Comparison of ENCODE assay signal across 17 mouse cellular contexts in genomic region chr14:25796619-25797018, GRCm38 (mm10). TPM values are rescaled to one million over a fixed set of nuclear protein-coding genes. Genes with fewer than 3 reads are reported as not detected.
A peak's percentile ranks its signal among the peaks of the same experiment; 100 is the strongest.
DNase-seq lines count a peak whose midpoint lies in the region; ATAC-seq lines count a peak whose summit lies in the region.
"Had no signal": no experiment of that assay in that cellular context is flagged by ENCODE, and none has a peak within 500 bp of the region (broad histone marks: within the 10 kb centered on the region; RNA-seq: fewer than 3 reads in every experiment).

No protein-coding gene starts in this region.

- no peak overlapping the region for H3K4me2 ChIP-seq in hindbrain, embryonic 11.5 days (replicated peaks; ENCODE audit: low read depth, low read length)
- H3K4me2 ChIP-seq: forebrain, embryonic 12.5 days; limb, embryonic 12.5 days had no signal

- H3K4me1 ChIP-seq in hindbrain, embryonic 10.5 days (replicated peaks): peaks cover 23% of the 10 kb centered on the region
- H3K4me1 ChIP-seq in hindbrain, embryonic 11.5 days (replicated peaks; ENCODE audit: control insufficient read depth, insufficient read depth, low read length): no peaks in the 10 kb centered on the region; the same call in 1 of the 2 replicates
- peaks cover 26% of the 10 kb centered on the region for H3K4me1 ChIP-seq in embryonic facial prominence, embryonic 10.5 days

- H3K27me3 ChIP-seq in hindbrain, embryonic 10.5 days (ENCODE audit: insufficient read depth, poor library complexity, severe bottlenecking): peaks cover 14% of the 10 kb centered on the region
- 0 out of 2 replicates have a peak, but pooled peaks cover 2% of the 10 kb centered on the region for H3K27me3 ChIP-seq in hindbrain, embryonic 11.5 days (ENCODE audit: control insufficient read depth, insufficient read depth, low read length)
- peaks cover 14% of the 10 kb centered on the region for H3K27me3 ChIP-seq in embryonic facial prominence, embryonic 10.5 days (replicated peaks; ENCODE audit: low read depth, poor library complexity, severe bottlenecking)

- WGBS in hindbrain, embryonic 10.5 days: 64% methylated on average over 7 of the region's 7 CpGs
- WGBS in hindbrain, embryonic 11.5 days: 59% methylated on average over 7 of the region's 7 CpGs
- 39% methylated on average over 7 of the region's 7 CpGs for WGBS in embryonic facial prominence, embryonic 10.5 days

- no peak overlapping the region for H3K9ac ChIP-seq in hindbrain, embryonic 11.5 days (ENCODE audit: low read depth, low read length)
- H3K9ac ChIP-seq: forebrain, embryonic 12.5 days; limb, embryonic 12.5 days had no signal

- peak overlapping the region; percentile 64; the same call in 1 of the 2 replicates for H3K27ac ChIP-seq in hindbrain, embryonic 10.5 days
- no peak overlapping the region for H3K27ac ChIP-seq in hindbrain, embryonic 11.5 days (ENCODE audit: low read depth, low read length)
- peak overlapping the region; percentile 82 for H3K27ac ChIP-seq in embryonic facial prominence, embryonic 10.5 days (replicated peaks)
- H3K27ac ChIP-seq: forebrain, embryonic 12.5 days; limb, embryonic 12.5 days had no signal

- no peak for DNase-seq in hindbrain, embryonic 10.5 days (ENCODE audit: low spot score)
- DNase-seq in hindbrain, embryonic 11.5 days (ENCODE audit: low spot score): no peak
- peak; percentile 64 for DNase-seq in 3T3-L1 (ENCODE audit: low read depth, low spot score)
- peak; percentile 36 for DNase-seq in embryonic facial prominence, embryonic 10.5 days (ENCODE audit: low spot score)
- peak; percentile 42 for DNase-seq in hindlimb bud, embryonic 11.5 days (ENCODE audit: extremely low spot score, low read depth, low spot score)
- no peak for DNase-seq in cerebellum, postnatal 14 days
- DNase-seq in frontal cortex, postnatal 36 days (ENCODE audit: low spot score in 2 of 2): no peak
- DNase-seq: B cell, adult 2 months; cerebellum, postnatal 25 days; heart, postnatal 10 days; kidney, adult 2 months; thymus, adult 18-20 months had no signal

- H3K4me3 ChIP-seq in hindbrain, embryonic 10.5 days: no peak overlapping the region
- H3K4me3 ChIP-seq in hindbrain, embryonic 11.5 days (ENCODE audit: low read depth, low read length): no peak overlapping the region
- peak overlapping the region; percentile 14; the same call in 1 of the 2 replicates for H3K4me3 ChIP-seq in embryonic facial prominence, embryonic 10.5 days
- H3K4me3 ChIP-seq: forebrain, embryonic 12.5 days; limb, embryonic 12.5 days had no signal

- ATAC-seq in hindbrain, embryonic 11.5 days (ENCODE audit: low FRiP score): no peak
- ATAC-seq in cerebellum, adult (ENCODE audit: insufficient number of reproducible peaks, low FRiP score, low TSS enrichment): no peak
- ATAC-seq: activated CD4-positive, CD25-positive, alpha-beta regulatory T cell, adult 4 months had no signal

- H3K36me3 ChIP-seq in hindbrain, embryonic 10.5 days: no peaks in the 10 kb centered on the region
- no peaks in the 10 kb centered on the region for H3K36me3 ChIP-seq in hindbrain, embryonic 11.5 days (ENCODE audit: control insufficient read depth, insufficient read depth, low read length)
- H3K36me3 ChIP-seq in embryonic facial prominence, embryonic 10.5 days (replicated peaks): no peaks in the 10 kb centered on the region
- H3K36me3 ChIP-seq: forebrain, embryonic 12.5 days; G1E; limb, embryonic 12.5 days had no signal

- H3K9me3 ChIP-seq in hindbrain, embryonic 10.5 days: no peaks in the 10 kb centered on the region
- H3K9me3 ChIP-seq in hindbrain, embryonic 11.5 days (ENCODE audit: control insufficient read depth, low read length): no peaks in the 10 kb centered on the region
- H3K9me3 ChIP-seq in embryonic facial prominence, embryonic 10.5 days: no peaks in the 10 kb centered on the region
- H3K9me3 ChIP-seq: forebrain, embryonic 12.5 days; G1E; limb, embryonic 12.5 days had no signal

RNA-seq across cellular contexts. Expression of gene Zcchc24, which starts 27.8 kb away (rescaled TPM):
- polyA plus RNA-seq in hindbrain, embryonic 10.5 days (2016; fragmentation: Nextera tagmentation; extraction: Ambion mirVana): 8.5 and 10.5 TPM in 2 replicates
- 13.4 and 14.3 TPM in 2 replicates for polyA plus RNA-seq in hindbrain, embryonic 11.5 days (2014; fragmentation: Nextera tagmentation; extraction: Ambion mirVana)
- polyA plus RNA-seq in embryonic facial prominence, embryonic 10.5 days (2016; fragmentation: Nextera tagmentation; extraction: Ambion mirVana): 12.9 and 15.2 TPM in 2 replicates
- polyA plus RNA-seq: G1E had no signal

RNA-seq across cellular contexts. Expression of gene Anxa11, which starts 45.3 kb away (rescaled TPM):
- 4.2 and 4.4 TPM in 2 replicates for polyA plus RNA-seq in hindbrain, embryonic 10.5 days (2016; fragmentation: Nextera tagmentation; extraction: Ambion mirVana)
- polyA plus RNA-seq in hindbrain, embryonic 11.5 days (2014; fragmentation: Nextera tagmentation; extraction: Ambion mirVana): 4.3 and 5.5 TPM in 2 replicates
- 5.3 and 6.1 TPM in 2 replicates for polyA plus RNA-seq in embryonic facial prominence, embryonic 10.5 days (2016; fragmentation: Nextera tagmentation; extraction: Ambion mirVana)

Comparison
In these comparisons a context has a peak if more than half of its experiments do, and no peak if none do; other contexts are left out.
1. DNase-seq: peak in 3T3-L1 (single experiment), embryonic facial prominence, embryonic 10.5 days (single experiment) and hindlimb bud, embryonic 11.5 days (single experiment); none in hindbrain, embryonic 10.5 days (single experiment), hindbrain, embryonic 11.5 days (single experiment), cerebellum, postnatal 14 days (0 of 2) and frontal cortex, postnatal 36 days (0 of 2).